Mouse (Mus musculus) cerebellum, adult 2 months (tissue): Measurements from ENCODE around the gene Ythdf2.

Source experiments
- CTCF ChIP-seq: fragments of 200-500 bp; IDR thresholded peaks from 2 replicates; pipeline ENCODE4 v1.5.1; 2011; ENCODE audit warnings: low read depth, mild to moderate bottlenecking, control low read depth, low read length, moderate library complexity, borderline replicate concordance; ENCODE audit not compliant: insufficient read depth
- POLR2A ChIP-seq: fragments of 200-500 bp; IDR thresholded peaks from 2 replicates; pipeline ENCODE4 v1.6.1; 2011; ENCODE audit warnings: low read length, control low read depth, borderline replicate concordance; ENCODE audit not compliant: insufficient read depth

DNA sequence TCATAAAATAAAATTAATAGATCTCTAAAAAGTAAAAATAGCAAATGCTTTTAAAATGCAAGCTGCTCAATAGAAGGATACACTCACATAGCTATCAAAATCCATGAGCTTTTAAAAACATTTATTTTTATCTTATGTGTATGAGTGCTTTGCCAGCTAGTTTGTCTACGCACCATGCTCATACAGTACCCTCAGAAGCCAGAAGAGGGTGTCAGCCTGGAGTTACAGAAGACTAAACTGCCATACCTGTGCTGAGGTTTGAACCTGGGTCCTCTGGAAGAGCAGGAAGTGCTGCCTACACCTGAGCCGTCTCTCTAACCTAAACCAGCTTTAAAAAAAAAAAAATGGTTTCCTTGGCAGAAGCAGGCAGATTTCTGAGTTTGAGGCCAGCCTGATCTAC lies 73.5 kb downstream of the Ythdf2 start:
- TF ChIP-seq CTCF (no peak), POLR2A (no peak)
